In the genomic region with DNA sequence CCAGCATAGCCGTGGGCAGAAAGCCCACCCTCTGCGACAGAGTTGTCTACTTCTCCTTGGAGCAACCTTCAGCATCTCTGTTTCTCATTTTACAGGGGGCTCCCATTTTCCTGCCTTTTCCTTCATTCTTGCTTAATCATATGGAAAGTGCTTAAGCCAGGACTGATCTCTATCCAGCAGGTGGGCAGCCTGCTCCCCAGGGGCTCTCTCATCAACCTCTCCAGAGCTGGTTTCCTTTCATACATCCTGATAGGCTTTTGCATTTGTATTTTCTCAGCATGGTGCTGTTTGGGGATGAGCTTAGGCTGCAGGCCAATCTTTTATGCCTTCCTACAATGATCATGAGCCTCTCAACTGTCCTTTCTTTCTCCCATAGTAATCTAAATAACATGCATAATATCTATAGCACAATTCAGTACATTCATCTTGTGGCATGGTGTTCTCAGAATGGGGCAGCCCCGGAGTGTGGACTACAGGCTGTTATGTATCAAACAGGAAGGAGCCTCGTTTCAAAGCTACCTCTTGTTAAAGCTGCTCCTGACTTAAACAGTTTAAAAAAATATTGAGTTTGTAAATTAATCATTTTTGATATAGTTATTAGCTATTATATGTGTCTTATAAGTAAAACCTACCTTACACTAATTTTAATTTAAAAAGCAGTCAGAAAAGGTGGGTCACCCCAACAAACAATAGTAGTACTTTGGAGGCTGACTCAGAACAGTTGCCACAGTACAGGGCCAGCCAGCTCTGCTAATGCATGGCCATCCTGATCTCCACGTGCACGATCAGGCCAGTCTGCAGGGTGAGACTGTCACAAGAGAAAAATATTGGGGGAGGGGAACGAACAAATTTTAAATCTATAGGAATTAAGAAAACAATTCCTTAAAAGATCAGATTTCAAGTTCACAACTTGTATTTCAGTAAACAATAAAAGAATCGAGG, we compare ENCODE assay signal across 29 mouse cellular contexts.
DNase-seq lines count a peak whose midpoint lies in the region; ATAC-seq and TF ChIP-seq lines count a peak whose summit lies in the region.
"Had no signal": no experiment of that assay in that cellular context is flagged by ENCODE, and none has a peak within 500 bp of the region (broad histone marks: within the 10 kb centered on the region; RNA-seq: fewer than 3 reads in every experiment).

No protein-coding gene starts in this region.

- DNase-seq in hindbrain, embryonic 11.5 days (ENCODE audit: low spot score), result no peak
- no peak for DNase-seq in hindbrain, postnatal 0 days (ENCODE audit: low spot score)
- peak; percentile 33 for DNase-seq in brain, embryonic 14.5 days (ENCODE audit: low read depth)
- DNase-seq in adipocyte (ENCODE audit: low spot score), result no peak
- DNase-seq in gastrocnemius, adult 2 months, result no peak
- DNase-seq: adrenal gland, postnatal 36 days; B cell, adult 2 months; cerebellum, adult 8-10 months; cerebellum, postnatal 25 days; heart, adult 2 months; heart, postnatal 4 days; kidney, adult 11 months; kidney, postnatal 14 days; layer of hippocampus, adult 9-11 months; lung, embryonic 14.5 days; lung, postnatal 14 days; right cerebral cortex, postnatal 4 days; thymus, adult 2 months; thymus, postnatal 4 days had no signal

- ATAC-seq in hindbrain, embryonic 11.5 days (ENCODE audit: low FRiP score), result 0 out of 2 replicates have a peak, but pooled peaks have one; percentile 51
- ATAC-seq in hindbrain, postnatal 0 days, result no peak
- ATAC-seq in midbrain, embryonic 13.5 days, result peak; percentile 72; the same call in 1 of the 2 replicates
- ATAC-seq in midbrain, embryonic 16.5 days, result no peak

- no peak overlapping the region for H3K4me2 ChIP-seq in hindbrain, embryonic 11.5 days (replicated peaks; ENCODE audit: low read depth, low read length)
- no peak overlapping the region for H3K4me2 ChIP-seq in hindbrain, postnatal 0 days (ENCODE audit: low read depth, low read length)
- H3K4me2 ChIP-seq in midbrain, embryonic 13.5 days (replicated peaks), result no peak overlapping the region
- no peak overlapping the region for H3K4me2 ChIP-seq in midbrain, embryonic 16.5 days (ENCODE audit: low read length)
- H3K4me2 ChIP-seq: embryonic facial prominence, embryonic 15.5 days; heart, embryonic 12.5 days; limb, embryonic 12.5 days; liver, embryonic 15.5 days; lung, embryonic 14.5 days; neural tube, embryonic 13.5 days had no signal

- no peaks in the 10 kb centered on the region for H3K9me3 ChIP-seq in hindbrain, embryonic 11.5 days (ENCODE audit: control insufficient read depth, low read length)
- no peaks in the 10 kb centered on the region for H3K9me3 ChIP-seq in hindbrain, postnatal 0 days (ENCODE audit: low read length)
- no peaks in the 10 kb centered on the region for H3K9me3 ChIP-seq in midbrain, embryonic 13.5 days
- H3K9me3 ChIP-seq in midbrain, embryonic 16.5 days (replicated peaks; ENCODE audit: control insufficient read depth, low read length, poor library complexity, severe bottlenecking), result no peaks in the 10 kb centered on the region; the same call in 1 of the 2 replicates
- H3K9me3 ChIP-seq: embryonic facial prominence, embryonic 10.5 days; embryonic facial prominence, embryonic 15.5 days; heart, embryonic 12.5 days; limb, embryonic 12.5 days; liver, embryonic 15.5 days; neural tube, embryonic 13.5 days had no signal

- intact Hi-C loops in gastrocnemius, adult 2 months (cut with DNase I), result no loop called here

- H3K4me1 ChIP-seq in hindbrain, embryonic 11.5 days (replicated peaks; ENCODE audit: control insufficient read depth, insufficient read depth, low read length), result no peaks in the 10 kb centered on the region
- no peaks in the 10 kb centered on the region for H3K4me1 ChIP-seq in hindbrain, postnatal 0 days (ENCODE audit: insufficient read depth, low read length)
- peaks cover 6% of the 10 kb centered on the region for H3K4me1 ChIP-seq in midbrain, embryonic 13.5 days (replicated peaks)
- H3K4me1 ChIP-seq in midbrain, embryonic 16.5 days (ENCODE audit: control insufficient read depth, insufficient read depth, low read length), result no peaks in the 10 kb centered on the region
- H3K4me1 ChIP-seq: embryonic facial prominence, embryonic 15.5 days; heart, embryonic 12.5 days; limb, embryonic 12.5 days; liver, embryonic 15.5 days; neural tube, embryonic 13.5 days had no signal

- H3K27ac ChIP-seq in hindbrain, embryonic 11.5 days (ENCODE audit: low read depth, low read length), result no peak overlapping the region
- no peak overlapping the region for H3K27ac ChIP-seq in hindbrain, postnatal 0 days
- H3K27ac ChIP-seq in midbrain, embryonic 13.5 days, result no peak overlapping the region
- no peak overlapping the region for H3K27ac ChIP-seq in midbrain, embryonic 16.5 days (ENCODE audit: low read length)
- H3K27ac ChIP-seq in gastrocnemius, adult 2 months, result no peak overlapping the region
- H3K27ac ChIP-seq: embryonic facial prominence, embryonic 10.5 days; embryonic facial prominence, embryonic 15.5 days; heart, adult 2 months; left cerebral cortex, adult 2 months; limb, embryonic 12.5 days; liver, embryonic 15.5 days; neural tube, embryonic 13.5 days had no signal

- H3K9ac ChIP-seq in hindbrain, embryonic 11.5 days (ENCODE audit: low read depth, low read length), result no peak overlapping the region
- H3K9ac ChIP-seq in hindbrain, postnatal 0 days (replicated peaks; ENCODE audit: low read length), result no peak overlapping the region
- no peak overlapping the region for H3K9ac ChIP-seq in midbrain, embryonic 13.5 days (replicated peaks)
- H3K9ac ChIP-seq in midbrain, embryonic 16.5 days (ENCODE audit: low read depth, low read length), result no peak overlapping the region
- H3K9ac ChIP-seq: embryonic facial prominence, embryonic 15.5 days; heart, embryonic 12.5 days; limb, embryonic 12.5 days; liver, embryonic 15.5 days; lung, embryonic 14.5 days; neural tube, embryonic 13.5 days had no signal

- no peaks in the 10 kb centered on the region for H3K27me3 ChIP-seq in hindbrain, embryonic 11.5 days (ENCODE audit: control insufficient read depth, insufficient read depth, low read length)
- no peaks in the 10 kb centered on the region for H3K27me3 ChIP-seq in hindbrain, postnatal 0 days (ENCODE audit: insufficient read depth, low read length)
- H3K27me3 ChIP-seq in midbrain, embryonic 13.5 days, result no peaks in the 10 kb centered on the region
- H3K27me3 ChIP-seq in midbrain, embryonic 16.5 days (ENCODE audit: control insufficient read depth, insufficient read depth, low read depth, low read length), result no peaks in the 10 kb centered on the region
- H3K27me3 ChIP-seq: embryonic facial prominence, embryonic 15.5 days; heart, embryonic 12.5 days; limb, embryonic 12.5 days; liver, embryonic 15.5 days; neural tube, embryonic 13.5 days had no signal

- TF ChIP-seq POLR2A in brain, embryonic 14.5 days (IDR thresholded peaks at IDR 0.05; ENCODE audit: borderline replicate concordance, extremely low read depth, insufficient read depth, insufficient read length, poor library complexity, severe bottlenecking), result no peak

- H3K36me3 ChIP-seq in hindbrain, embryonic 11.5 days (ENCODE audit: control insufficient read depth, insufficient read depth, low read length), result no peaks in the 10 kb centered on the region
- no peaks in the 10 kb centered on the region for H3K36me3 ChIP-seq in hindbrain, postnatal 0 days (ENCODE audit: insufficient read depth, low read length)
- no peaks in the 10 kb centered on the region for H3K36me3 ChIP-seq in midbrain, embryonic 13.5 days
- H3K36me3 ChIP-seq in midbrain, embryonic 16.5 days (ENCODE audit: control insufficient read depth, insufficient read depth, low read length), result no peaks in the 10 kb centered on the region
- H3K36me3 ChIP-seq: embryonic facial prominence, embryonic 10.5 days; embryonic facial prominence, embryonic 15.5 days; G1E; heart, embryonic 12.5 days; limb, embryonic 12.5 days; liver, embryonic 15.5 days; neural tube, embryonic 13.5 days had no signal

- H3K4me3 ChIP-seq in hindbrain, embryonic 11.5 days (ENCODE audit: low read depth, low read length), result no peak overlapping the region
- H3K4me3 ChIP-seq in hindbrain, postnatal 0 days (ENCODE audit: low read length), result no peak overlapping the region
- H3K4me3 ChIP-seq in midbrain, embryonic 13.5 days (replicated peaks), result no peak overlapping the region
- H3K4me3 ChIP-seq in midbrain, embryonic 16.5 days (ENCODE audit: low read depth, low read length), result no peak overlapping the region
- H3K4me3 ChIP-seq in gastrocnemius, adult 2 months, result no peak overlapping the region
- H3K4me3 ChIP-seq: embryonic facial prominence, embryonic 10.5 days; embryonic facial prominence, embryonic 15.5 days; heart, adult 2 months; heart, embryonic 12.5 days; left cerebral cortex, adult 2 months; limb, embryonic 12.5 days; liver, embryonic 15.5 days; neural tube, embryonic 13.5 days had no signal

- no peak for TF ChIP-seq CTCF in hindbrain, postnatal 0 days (IDR thresholded peaks at IDR 0.05; ENCODE audit: low read depth)
- no peak for TF ChIP-seq CTCF in brain, embryonic 14.5 days (IDR thresholded peaks at IDR 0.05; ENCODE audit: borderline replicate concordance, extremely low read depth, insufficient read depth, insufficient read length)
- no peak for TF ChIP-seq CTCF in gastrocnemius, adult 2 months (IDR thresholded peaks at IDR 0.05)

- 48% methylated on average over 8 of the region's 8 CpGs for WGBS in hindbrain, embryonic 11.5 days
- WGBS in hindbrain, postnatal 0 days, result 44% methylated on average over 8 of the region's 8 CpGs
- WGBS in midbrain, embryonic 13.5 days, result 37% methylated on average over 8 of the region's 8 CpGs
- 35% methylated on average over 8 of the region's 8 CpGs for WGBS in midbrain, embryonic 16.5 days

Comparison
In these comparisons a context has a peak if more than half of its experiments do, and no peak if none do; other contexts are left out.
1. ATAC-seq: peak in hindbrain, embryonic 11.5 days (single experiment) and midbrain, embryonic 13.5 days (single experiment); none in hindbrain, postnatal 0 days (single experiment) and midbrain, embryonic 16.5 days (single experiment).